Mouse (Mus musculus) midbrain, embryonic 14.5 days (tissue): ENCODE results near the gene Gsdma. TPM values are rescaled to one million over a fixed set of nuclear protein-coding genes. Genes with fewer than 3 reads are reported as not detected.
"Not testable (repeated sequence)": the region's sequence is repeated elsewhere in the genome, so short reads cannot be mapped to it uniquely, and the experiment has no call there.

Experiments used
- ATAC-seq: fragments of 200-750 bp; cut with Nextera tagmentation; 2 replicates; pipeline ENCODE4 v1.8.0; 2017; ENCODE audit warnings: moderate number of reproducible peaks, moderate library complexity; ENCODE audit not compliant: low FRiP score, low TSS enrichment
- DNase-seq: peaks from one replicate; pipeline ENCODE4 v3.0.0-alpha.2; 2015
- H3K27ac ChIP-seq: fragments of 300-500 bp; sonication (generic); replicated peaks from 2 replicates; pipeline ENCODE4 v1.5.1; 2014; ENCODE audit warnings: mild to moderate bottlenecking, low read depth, low read length, moderate library complexity
- H3K27me3 ChIP-seq: fragments of 300-500 bp; sonication (generic); 2 replicates; pipeline ENCODE4 v1.6.1; 2014; ENCODE audit warnings: low read length, control low read depth, mixed read lengths; ENCODE audit not compliant: control insufficient read depth, insufficient read depth
- H3K36me3 ChIP-seq: fragments of 300-500 bp; sonication (generic); 2 replicates; pipeline ENCODE4 v1.6.1; 2014; ENCODE audit warnings: low read length, control low read depth; ENCODE audit not compliant: control insufficient read depth, insufficient read depth
- H3K4me1 ChIP-seq: fragments of 300-500 bp; sonication (generic); 2 replicates; pipeline ENCODE4 v1.6.1; 2014; ENCODE audit warnings: mild to moderate bottlenecking, antibody characterized with exemption, low read length, control low read depth; ENCODE audit not compliant: control insufficient read depth, insufficient read depth
- H3K4me2 ChIP-seq: fragments of 300-500 bp; sonication (generic); 2 replicates; pipeline ENCODE4 v1.6.1; 2014; ENCODE audit warnings: mild to moderate bottlenecking, low read length, moderate library complexity
- H3K4me3 ChIP-seq: fragments of 300-500 bp; sonication (generic); replicated peaks from 2 replicates; pipeline ENCODE4 v1.5.1; 2014; ENCODE audit warnings: low read depth, low read length
- H3K9ac ChIP-seq: fragments of 300-500 bp; sonication (generic); replicated peaks from 2 replicates; pipeline ENCODE4 v1.6.1; 2014; ENCODE audit warnings: mild to moderate bottlenecking, low read length, moderate library complexity
- H3K9me3 ChIP-seq: fragments of 300-500 bp; sonication (generic); 2 replicates; pipeline ENCODE4 v1.6.1; 2016; ENCODE audit warnings: low read length, control low read depth, mixed read lengths; ENCODE audit not compliant: control insufficient read depth
- WGBS: fragments of 180-500 bp; shearing (Covaris S2); extraction: QIAGEN DNeasy Blood & Tissue Kit; methylation state at CpG from one replicate; pipeline ENCODE4 v1.1.7; 2014; 5-methylcytosine and 5-hydroxymethylcytosine counted together
- polyA plus RNA-seq: library from polyadenylated mRNA; unstranded; fragments of >200 nt; fragmentation: Nextera tagmentation; extraction: Ambion mirVana; gene quantifications from 2 replicates; pipeline ENCODE4 v1.2.1, GENCODE M21; 2014

Gene Gsdma
- polyA plus RNA-seq, 1 experiment from 2014 or later: not detected

- Histone ChIP-seq H3K27me3 (no peaks in the 10 kb centered on the region), H3K36me3 (peaks cover 92% of the 10 kb centered on the region), H3K9me3 (no peaks in the 10 kb centered on the region), H3K4me1 (no peaks in the 10 kb centered on the region), H3K4me3 (no peak overlapping the region), H3K4me2 (no peak overlapping the region), H3K9ac (no peak overlapping the region), H3K27ac (no peak overlapping the region)
- peak; percentile 90 for DNase-seq
- 55% methylated on average over 12 of the region's 12 CpGs for WGBS
- ATAC-seq: no peak; the same call in 1 of the 2 replicates
Measured at GRCm38 (mm10) chr11:98710416-98711045, 46.4 kb downstream of the Gsdma start.

- H3K4me1 ChIP-seq: no peaks in the 10 kb centered on the region
- 84% methylated on average over 4 of the region's 4 CpGs for WGBS
- H3K4me2 ChIP-seq: no peak overlapping the region
- no peak for DNase-seq
- no peaks in the 10 kb centered on the region for H3K27me3 ChIP-seq
- H3K36me3 ChIP-seq: peaks cover 92% of the 10 kb centered on the region
- ATAC-seq: no peak
- H3K4me3 ChIP-seq: no peak overlapping the region
- H3K27ac ChIP-seq: no peak overlapping the region
- no peaks in the 10 kb centered on the region for H3K9me3 ChIP-seq
- no peak overlapping the region for H3K9ac ChIP-seq
Measured at GRCm38 (mm10) chr11:98711046-98711434, 46.9 kb downstream of the Gsdma start.

- not testable (repeated sequence) for ATAC-seq
- DNase-seq: peak; percentile 59
Measured at GRCm38 (mm10) chr11:98712009-98712408, 47.9 kb downstream of the Gsdma start.

GRCm38 (mm10) chr11:98713703-98714102 is 49.6 kb downstream of the Gsdma start:
- H3K9ac ChIP-seq: no peak overlapping the region
- no peak overlapping the region for H3K4me2 ChIP-seq
- no peak overlapping the region for H3K4me3 ChIP-seq
- H3K4me1 ChIP-seq: no peaks in the 10 kb centered on the region
- WGBS: 92% methylated on average over 12 of the region's 12 CpGs
- no peak for DNase-seq
- H3K9me3 ChIP-seq: no peaks in the 10 kb centered on the region
- no peak overlapping the region for H3K27ac ChIP-seq
- peaks cover 89% of the 10 kb centered on the region for H3K36me3 ChIP-seq
- H3K27me3 ChIP-seq: no peaks in the 10 kb centered on the region
- ATAC-seq: no peak

More at GRCm38 (mm10) chr11:98712009-98712408, 47.9 kb downstream of the Gsdma start:
- H3K4me3 ChIP-seq, H3K9me3 ChIP-seq, H3K9ac ChIP-seq, H3K4me2 ChIP-seq, H3K4me1 ChIP-seq, H3K27me3 ChIP-seq, H3K27ac ChIP-seq: not testable (repeated sequence)
- H3K36me3 ChIP-seq: peaks cover 92% of the 10 kb centered on the region
- WGBS: 90% methylated on average over 6 of the region's 6 CpGs

GRCm38 (mm10) chr11:98715946-98716345 is 51.8 kb downstream of the Gsdma start:
- H3K9me3 ChIP-seq: no peaks in the 10 kb centered on the region
- no peak overlapping the region for H3K27ac ChIP-seq
- H3K27me3 ChIP-seq: no peaks in the 10 kb centered on the region
- DNase-seq (no peak), ATAC-seq (no peak)
- 95% methylated on average over 9 of the region's 9 CpGs for WGBS
- no peaks in the 10 kb centered on the region for H3K4me1 ChIP-seq
- H3K36me3 ChIP-seq: peaks cover 81% of the 10 kb centered on the region
- no peak overlapping the region for H3K4me2 ChIP-seq
- H3K4me3 ChIP-seq: no peak overlapping the region
- H3K9ac ChIP-seq: no peak overlapping the region

- H3K36me3 ChIP-seq: peaks cover 76% of the 10 kb centered on the region
- no peak overlapping the region for H3K9ac ChIP-seq
- DNase-seq (peak; percentile 79), ATAC-seq (no peak)
- H3K9me3 ChIP-seq: no peaks in the 10 kb centered on the region
- no peak overlapping the region for H3K4me3 ChIP-seq
- no peaks in the 10 kb centered on the region for H3K27me3 ChIP-seq
- 13% methylated on average over 13 of the region's 13 CpGs for WGBS
- H3K4me1 ChIP-seq: no peaks in the 10 kb centered on the region
- no peak overlapping the region for H3K27ac ChIP-seq
- H3K4me2 ChIP-seq: no peak overlapping the region
Measured at GRCm38 (mm10) chr11:98717904-98718303, 53.8 kb downstream of the Gsdma start.

GRCm38 (mm10) chr11:98720756-98721155 is 56.6 kb downstream of the Gsdma start:
- no peaks in the 10 kb centered on the region for H3K27me3 ChIP-seq
- H3K9me3 ChIP-seq: no peaks in the 10 kb centered on the region
- H3K4me2 ChIP-seq: no peak overlapping the region
- no peaks in the 10 kb centered on the region for H3K4me1 ChIP-seq
- no peak overlapping the region for H3K4me3 ChIP-seq
- WGBS: 76% methylated on average over 2 of the region's 2 CpGs
- H3K9ac ChIP-seq: no peak overlapping the region
- no peak overlapping the region for H3K27ac ChIP-seq
- peaks cover 63% of the 10 kb centered on the region for H3K36me3 ChIP-seq
- DNase-seq (no peak), ATAC-seq (no peak)

GRCm38 (mm10) chr11:98721458-98722226 is 57.5 kb downstream of the Gsdma start:
- Histone ChIP-seq H3K4me2 (no peak overlapping the region), H3K27me3 (no peaks in the 10 kb centered on the region), H3K36me3 (peaks cover 60% of the 10 kb centered on the region), H3K9ac (no peak overlapping the region), H3K9me3 (no peaks in the 10 kb centered on the region), H3K27ac (no peak overlapping the region), H3K4me3 (no peak overlapping the region), H3K4me1 (no peaks in the 10 kb centered on the region)
- no peak for ATAC-seq
- DNase-seq: peak; percentile 48
- 72% methylated on average over 24 of the region's 24 CpGs for WGBS

GRCm38 (mm10) chr11:98723098-98723497 is 58.9 kb downstream of the Gsdma start:
- Histone ChIP-seq H3K4me3 (no peak overlapping the region), H3K27ac (no peak overlapping the region), H3K9me3 (no peaks in the 10 kb centered on the region), H3K4me1 (0 out of 2 replicates have a peak, but pooled peaks cover under 1% of the 10 kb centered on the region), H3K4me2 (no peak overlapping the region), H3K27me3 (no peaks in the 10 kb centered on the region), H3K9ac (no peak overlapping the region), H3K36me3 (peaks cover 52% of the 10 kb centered on the region)
- DNase-seq: no peak
- WGBS: 85% methylated on average over 7 of the region's 7 CpGs
- ATAC-seq: no peak
